Mouse (Mus musculus): ENCODE data around the gene Cib1. TPM values are rescaled to one million over a fixed set of nuclear protein-coding genes. Genes with fewer than 3 reads are reported as not detected.

The Cib1 gene
- polyA plus RNA-seq, 1 experiment from 2014 or later: 31.6 TPM

GRCm38 (mm10) chr7:80230196-80230595 lies 2.4 kb downstream of the Cib1 start:
- Histone ChIP-seq H3K4me1 (peaks cover 24% of the 10 kb centered on the region), H3K9me3 (no peaks in the 10 kb centered on the region), H3K36me3 (peaks cover 26% of the 10 kb centered on the region), H3K27me3 (no peaks in the 10 kb centered on the region), H3K4me3 (no peak overlapping the region), H3K4me2 (replicated peaks) (no peak overlapping the region), H3K9ac (replicated peaks) (no peak overlapping the region), H3K27ac (replicated peaks) (no peak overlapping the region)
- 64% methylated on average over 6 of the region's 6 CpGs for WGBS
- ATAC-seq (replicated peaks): no peak

- Histone ChIP-seq H3K4me3 (no peak overlapping the region), H3K36me3 (peaks cover 50% of the 10 kb centered on the region), H3K27me3 (no peaks in the 10 kb centered on the region), H3K27ac (replicated peaks) (no peak overlapping the region), H3K9ac (replicated peaks) (no peak overlapping the region), H3K4me2 (replicated peaks) (no peak overlapping the region), H3K4me1 (peaks cover 4% of the 10 kb centered on the region), H3K9me3 (no peaks in the 10 kb centered on the region)
- 96% methylated on average over 4 of the region's 4 CpGs for WGBS
- no peak for ATAC-seq (replicated peaks)
These were observed 5.5 kb downstream of the Cib1 start for GRCm38 (mm10) chr7:80227065-80227464.

- no peak for ATAC-seq (replicated peaks)
- H3K27ac ChIP-seq (replicated peaks): no peak overlapping the region
- no peaks in the 10 kb centered on the region for H3K27me3 ChIP-seq
- peaks cover 88% of the 10 kb centered on the region for H3K36me3 ChIP-seq
- H3K4me2 ChIP-seq (replicated peaks): no peak overlapping the region
- WGBS: 85% methylated on average over 4 of the region's 4 CpGs
- H3K9ac ChIP-seq (replicated peaks): no peak overlapping the region
- H3K4me1 ChIP-seq: no peaks in the 10 kb centered on the region
- H3K4me3 ChIP-seq: no peak overlapping the region
- H3K9me3 ChIP-seq: no peaks in the 10 kb centered on the region
These were observed 11.3 kb downstream of the Cib1 start for GRCm38 (mm10) chr7:80221179-80221750.

GRCm38 (mm10) chr7:80220237-80220797 lies 12.3 kb downstream of the Cib1 start:
- no peak overlapping the region for H3K4me2 ChIP-seq (replicated peaks)
- H3K27me3 ChIP-seq: no peaks in the 10 kb centered on the region
- no peak for ATAC-seq (replicated peaks)
- no peak overlapping the region for H3K4me3 ChIP-seq
- peaks cover 3% of the 10 kb centered on the region for H3K4me1 ChIP-seq
- 97% methylated on average over 9 of the region's 9 CpGs for WGBS
- H3K9ac ChIP-seq (replicated peaks): no peak overlapping the region
- H3K9me3 ChIP-seq: no peaks in the 10 kb centered on the region
- peaks cover 88% of the 10 kb centered on the region for H3K36me3 ChIP-seq
- no peak overlapping the region for H3K27ac ChIP-seq (replicated peaks)

- no peak overlapping the region for H3K4me2 ChIP-seq (replicated peaks)
- no peak overlapping the region for H3K4me3 ChIP-seq
- H3K27me3 ChIP-seq: no peaks in the 10 kb centered on the region
- 90% methylated on average over 9 of the region's 9 CpGs for WGBS
- H3K4me1 ChIP-seq: peaks cover 11% of the 10 kb centered on the region
- no peak for ATAC-seq (replicated peaks)
- H3K27ac ChIP-seq (replicated peaks): no peak overlapping the region
- H3K9ac ChIP-seq (replicated peaks): no peak overlapping the region
- no peaks in the 10 kb centered on the region for H3K9me3 ChIP-seq
- H3K36me3 ChIP-seq: peaks cover 80% of the 10 kb centered on the region
These were observed 13.9 kb downstream of the Cib1 start for GRCm38 (mm10) chr7:80218666-80219065.

- Histone ChIP-seq H3K9me3 (no peaks in the 10 kb centered on the region), H3K9ac (replicated peaks) (no peak overlapping the region), H3K4me1 (peaks cover 11% of the 10 kb centered on the region), H3K27me3 (no peaks in the 10 kb centered on the region), H3K4me2 (replicated peaks) (no peak overlapping the region), H3K27ac (replicated peaks) (no peak overlapping the region), H3K36me3 (peaks cover 74% of the 10 kb centered on the region), H3K4me3 (no peak overlapping the region)
- 81% methylated on average over 8 of the region's 8 CpGs for WGBS
- ATAC-seq (replicated peaks): 0 out of 2 replicates have a peak, but pooled peaks have one; percentile 12
These were observed 16.0 kb downstream of the Cib1 start for GRCm38 (mm10) chr7:80216566-80216965.

GRCm38 (mm10) chr7:80215398-80215797 lies 17.2 kb downstream of the Cib1 start:
- Histone ChIP-seq H3K27me3 (no peaks in the 10 kb centered on the region), H3K27ac (replicated peaks) (peak overlapping the region; percentile 81), H3K4me1 (peaks cover 17% of the 10 kb centered on the region), H3K4me2 (replicated peaks) (no peak overlapping the region), H3K36me3 (peaks cover 62% of the 10 kb centered on the region), H3K4me3 (no peak overlapping the region), H3K9me3 (no peaks in the 10 kb centered on the region), H3K9ac (replicated peaks) (peak overlapping the region; percentile 32)
- ATAC-seq (replicated peaks): peak; percentile 88
- WGBS: 6% methylated on average over 4 of the region's 4 CpGs

GRCm38 (mm10) chr7:80214459-80214858 lies 18.2 kb downstream of the Cib1 start:
- Histone ChIP-seq H3K4me2 (replicated peaks) (no peak overlapping the region), H3K36me3 (peaks cover 53% of the 10 kb centered on the region), H3K27me3 (no peaks in the 10 kb centered on the region), H3K9me3 (no peaks in the 10 kb centered on the region), H3K27ac (replicated peaks) (peak overlapping the region; percentile 81), H3K4me1 (peaks cover 20% of the 10 kb centered on the region), H3K4me3 (no peak overlapping the region), H3K9ac (replicated peaks) (peak overlapping the region; percentile 32; the same call in 1 of the 2 replicates)
- ATAC-seq (replicated peaks): no peak
- 78% methylated on average over 8 of the region's 8 CpGs for WGBS

- ATAC-seq (replicated peaks): no peak
- Histone ChIP-seq H3K27ac (replicated peaks) (no peak overlapping the region), H3K36me3 (peaks cover 44% of the 10 kb centered on the region), H3K9ac (replicated peaks) (no peak overlapping the region), H3K4me1 (peaks cover 29% of the 10 kb centered on the region), H3K27me3 (no peaks in the 10 kb centered on the region), H3K9me3 (no peaks in the 10 kb centered on the region), H3K4me3 (no peak overlapping the region), H3K4me2 (replicated peaks) (no peak overlapping the region)
- 88% methylated on average over 7 of the region's 7 CpGs for WGBS
These were observed 19.0 kb downstream of the Cib1 start for GRCm38 (mm10) chr7:80213604-80214003.

GRCm38 (mm10) chr7:80210982-80211381 lies 21.6 kb downstream of the Cib1 start:
- no peak overlapping the region for H3K27ac ChIP-seq (replicated peaks)
- peaks cover 21% of the 10 kb centered on the region for H3K36me3 ChIP-seq
- H3K9me3 ChIP-seq: no peaks in the 10 kb centered on the region
- WGBS: 80% methylated on average over 4 of the region's 4 CpGs
- no peak overlapping the region for H3K4me2 ChIP-seq (replicated peaks)
- peaks cover 43% of the 10 kb centered on the region for H3K4me1 ChIP-seq
- no peaks in the 10 kb centered on the region for H3K27me3 ChIP-seq
- H3K9ac ChIP-seq (replicated peaks): no peak overlapping the region
- no peak overlapping the region for H3K4me3 ChIP-seq
- no peak for ATAC-seq (replicated peaks)

GRCm38 (mm10) chr7:80209669-80210068 lies 22.9 kb downstream of the Cib1 start:
- peaks cover 15% of the 10 kb centered on the region for H3K36me3 ChIP-seq
- peaks cover 40% of the 10 kb centered on the region for H3K4me1 ChIP-seq
- H3K4me3 ChIP-seq: no peak overlapping the region
- H3K4me2 ChIP-seq (replicated peaks): no peak overlapping the region
- no peaks in the 10 kb centered on the region for H3K27me3 ChIP-seq
- no peak overlapping the region for H3K9ac ChIP-seq (replicated peaks)
- ATAC-seq (replicated peaks): no peak
- H3K9me3 ChIP-seq: no peaks in the 10 kb centered on the region
- no peak overlapping the region for H3K27ac ChIP-seq (replicated peaks)
- WGBS: 84% methylated on average over 6 of the region's 6 CpGs

GRCm38 (mm10) chr7:80208738-80209430 lies 23.7 kb downstream of the Cib1 start:
- WGBS: 63% methylated on average over 10 of the region's 10 CpGs
- no peaks in the 10 kb centered on the region for H3K9me3 ChIP-seq
- H3K4me1 ChIP-seq: peaks cover 46% of the 10 kb centered on the region
- no peak overlapping the region for H3K4me3 ChIP-seq
- H3K9ac ChIP-seq (replicated peaks): no peak overlapping the region
- H3K27me3 ChIP-seq: no peaks in the 10 kb centered on the region
- no peak overlapping the region for H3K27ac ChIP-seq (replicated peaks)
- peaks cover 9% of the 10 kb centered on the region for H3K36me3 ChIP-seq
- no peak for ATAC-seq (replicated peaks)
- H3K4me2 ChIP-seq (replicated peaks): no peak overlapping the region
